Mouse (Mus musculus) regulatory T cell (primary cell): Measurements from ENCODE around the gene Abcc4.

Source experiments
- in situ Hi-C: fragments of 300-600 bp; cut with MboI, MseI; formaldehyde crosslinking; loops from one replicate; pipeline ENCODE4 v1.15.1; 2025; ENCODE audit warnings: high pct_unique_total_duplicates

Gene Abcc4

DNA sequence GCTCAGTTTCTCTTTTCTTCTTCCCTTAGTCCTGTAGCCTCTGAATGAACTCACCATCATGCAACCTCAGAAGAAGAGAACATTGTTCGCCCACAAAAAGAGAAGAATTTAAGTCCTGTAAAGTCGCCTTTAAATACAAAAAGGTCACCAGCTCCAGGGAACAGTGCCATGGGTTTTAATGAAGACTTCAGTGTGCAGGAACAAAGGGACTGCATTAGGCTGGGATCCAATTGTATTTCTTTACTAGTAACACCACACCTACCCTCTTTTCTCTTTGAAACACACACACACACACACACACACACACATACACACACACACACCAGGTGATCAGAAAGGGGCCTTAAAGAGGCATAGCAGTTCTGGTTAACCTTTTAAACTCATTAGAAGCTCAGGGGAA is 195.2 kb downstream of the Abcc4 start:
- in situ Hi-C loops = no loop called here

DNA sequence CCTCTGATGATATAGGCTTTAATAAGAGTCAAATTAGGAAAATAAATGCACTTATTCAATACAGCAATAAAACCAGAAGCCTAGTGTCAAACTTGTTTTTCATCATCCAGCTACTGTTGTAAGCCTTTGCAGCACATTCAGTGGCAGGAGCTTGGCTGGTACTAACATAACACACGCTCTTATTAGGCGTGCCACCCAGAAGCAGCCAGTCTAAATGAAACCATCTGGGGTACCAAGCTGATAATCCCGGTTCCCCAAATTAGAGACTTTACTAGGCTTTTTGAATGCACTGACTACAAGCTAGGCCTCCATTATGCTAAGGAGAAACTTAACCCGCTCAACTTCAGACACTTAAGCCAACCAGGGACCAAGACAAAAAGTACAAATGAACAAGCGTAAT is 195.8 kb downstream of the Abcc4 start:
- in situ Hi-C loops = no loop called here

DNA sequence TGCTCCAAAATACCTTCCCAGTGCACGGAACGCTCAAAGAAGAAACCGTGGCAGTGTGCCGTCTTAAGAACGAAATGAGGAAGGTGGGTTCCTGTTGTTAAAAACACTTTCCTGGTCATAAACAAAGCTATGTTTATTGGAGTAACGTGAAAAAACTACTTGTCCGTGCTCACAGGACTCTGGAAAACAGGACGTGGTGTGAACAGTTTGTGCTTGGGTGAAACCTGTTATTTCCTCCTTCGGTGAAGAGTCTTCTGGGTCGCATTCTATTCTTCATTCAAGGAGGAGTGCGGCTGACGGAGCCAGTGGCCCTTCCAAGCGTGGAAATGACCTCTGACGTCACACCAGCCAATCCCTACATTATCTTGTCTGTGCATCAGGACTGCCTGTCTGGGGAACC is 198.2 kb downstream of the Abcc4 start:
- in situ Hi-C loops = no loop called here

DNA sequence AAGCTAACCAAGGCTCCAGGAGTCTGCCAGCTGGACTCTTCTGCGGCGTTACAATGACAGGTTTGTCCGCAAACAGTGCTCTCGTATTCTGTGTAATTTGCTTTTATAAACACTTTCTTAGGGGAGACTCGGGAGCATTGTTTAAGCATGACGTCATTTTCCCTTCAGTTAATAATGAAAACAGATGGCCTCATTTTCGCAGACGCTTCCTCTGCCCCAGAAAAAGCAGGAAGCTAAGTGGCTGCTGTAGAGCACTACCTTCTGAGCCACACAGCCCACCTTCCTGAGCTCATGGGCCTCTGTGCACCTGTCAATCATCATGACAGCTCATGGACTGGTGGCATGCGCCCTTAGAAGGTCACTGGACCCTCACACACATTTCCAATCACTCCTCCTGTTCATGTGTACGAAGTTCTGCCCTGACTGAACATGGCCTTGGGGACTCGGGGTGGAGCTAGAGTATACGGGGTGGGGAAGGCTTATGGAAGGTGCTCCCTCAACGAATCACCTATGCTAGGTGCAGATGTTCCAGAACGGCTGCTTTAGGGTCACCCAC is 199.3 kb downstream of the Abcc4 start:
- in situ Hi-C loops = no loop called here

DNA sequence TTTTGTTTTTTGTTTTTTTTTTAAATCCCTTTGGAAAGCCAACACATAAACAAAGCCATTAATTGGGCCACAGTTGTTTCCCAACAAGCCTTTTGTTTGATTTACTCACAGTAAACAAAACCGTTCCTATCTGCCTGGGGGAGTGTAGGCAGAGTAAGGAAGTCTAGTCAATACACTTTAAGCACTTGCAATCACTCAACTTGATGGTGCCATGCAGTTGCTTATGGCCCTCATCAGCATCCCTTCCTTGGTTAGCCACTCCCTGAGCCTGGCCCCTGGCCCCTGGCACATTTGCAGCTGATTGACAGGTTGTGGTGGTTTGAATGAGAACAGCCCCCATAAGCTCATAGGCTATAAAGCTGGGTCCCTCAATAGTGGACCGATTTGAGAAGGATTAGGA is 209.3 kb downstream of the Abcc4 start:
- in situ Hi-C loops = no loop called here

DNA sequence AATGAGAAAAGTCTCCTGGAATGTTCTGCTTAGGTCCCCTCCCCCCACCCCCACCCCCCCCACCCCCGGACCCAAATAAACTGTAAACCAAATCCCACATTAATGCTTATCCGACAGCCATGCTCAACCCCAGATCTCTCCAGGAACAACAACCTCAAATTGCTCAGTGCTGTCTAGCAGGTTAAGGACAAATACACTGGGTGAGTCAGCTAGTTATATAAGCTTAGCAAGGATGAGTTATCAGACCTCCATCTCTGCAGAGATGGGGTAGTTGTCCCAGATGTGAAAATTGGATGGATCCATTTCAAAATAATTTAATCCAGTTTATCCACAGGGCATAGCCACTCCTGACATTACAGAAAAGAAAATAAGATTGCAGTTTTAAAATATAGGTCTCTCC is 210.6 kb downstream of the Abcc4 start:
- in situ Hi-C loops = no loop called here

DNA sequence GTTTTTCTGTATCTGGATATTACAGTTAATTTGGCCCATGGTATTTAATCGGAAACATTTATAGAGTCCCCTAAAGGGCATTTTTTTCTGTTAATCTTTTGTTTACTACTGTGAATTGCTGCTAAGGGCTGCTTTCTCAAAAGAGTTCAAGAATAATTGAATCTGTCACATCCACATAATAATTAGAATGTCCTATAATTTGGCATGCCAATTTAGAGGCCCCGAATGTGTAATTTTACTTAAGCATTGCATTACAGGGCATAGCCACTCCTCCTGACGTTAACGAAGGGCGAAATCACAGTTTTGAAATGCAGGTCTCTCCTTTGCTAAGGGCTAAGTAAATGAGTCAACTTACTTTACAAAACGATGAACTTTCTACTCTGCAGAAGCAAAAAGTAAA is 214.3 kb downstream of the Abcc4 start:
- in situ Hi-C loops = no loop called here

DNA sequence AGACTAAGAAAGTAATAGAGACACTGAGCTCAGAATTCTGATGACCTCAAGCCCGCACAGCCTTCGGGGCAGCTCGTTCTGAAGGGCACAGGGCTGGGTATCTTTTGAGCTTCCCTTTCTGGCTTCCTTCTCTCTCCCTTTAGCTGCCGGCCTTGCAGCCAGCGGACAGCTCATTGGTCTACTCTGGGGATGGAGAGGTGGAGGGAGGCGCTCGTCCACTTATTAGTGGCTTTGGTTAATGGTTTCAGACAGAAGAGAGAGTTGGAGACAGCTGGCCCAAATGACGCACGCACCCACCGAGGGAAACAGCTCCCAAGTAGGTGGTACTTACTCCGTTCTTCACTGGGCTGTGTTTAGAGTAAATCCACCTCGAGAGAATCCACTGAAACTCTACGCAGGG is 214.7 kb downstream of the Abcc4 start:
- in situ Hi-C loops = no loop called here

DNA sequence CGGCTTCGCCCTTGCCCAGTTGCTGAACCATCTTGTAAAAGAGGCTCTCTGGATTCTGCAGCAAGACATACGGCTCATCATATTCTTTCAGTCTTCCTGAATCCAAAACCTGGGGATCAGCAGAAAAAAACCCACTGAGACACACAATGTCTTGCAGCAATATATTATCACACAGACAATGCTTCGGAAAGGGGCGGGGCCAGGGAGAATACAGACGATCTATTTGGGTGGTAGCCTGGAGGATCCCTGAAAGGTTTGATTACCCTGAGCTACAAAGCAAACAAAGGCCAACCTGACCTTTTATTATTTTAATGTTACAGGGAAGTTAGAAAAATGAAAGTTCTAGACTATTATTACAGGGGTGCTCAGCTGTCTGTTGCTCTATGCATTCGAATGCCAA is 215.5 kb downstream of the Abcc4 start:
- in situ Hi-C loops = no loop called here

DNA sequence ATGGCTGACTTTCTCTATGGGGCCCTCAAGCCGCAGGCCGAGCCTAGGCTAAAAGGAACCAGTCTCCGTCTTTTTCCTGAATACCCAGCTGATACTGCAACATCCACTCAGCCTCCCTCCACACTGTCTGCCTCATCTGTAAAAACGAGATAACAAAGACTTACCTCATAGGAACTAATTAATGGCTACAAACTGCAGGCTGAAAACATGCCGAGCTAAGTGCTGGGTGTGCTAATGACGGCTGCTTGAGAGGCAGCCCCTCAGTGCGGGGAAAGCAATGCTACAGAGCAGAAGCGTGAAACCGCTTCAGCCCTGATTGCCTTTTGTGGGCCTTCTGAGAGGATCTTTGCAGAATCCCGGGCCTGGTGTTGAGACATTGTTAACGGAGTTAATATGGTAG is 219.7 kb downstream of the Abcc4 start:
- in situ Hi-C loops = no loop called here

DNA sequence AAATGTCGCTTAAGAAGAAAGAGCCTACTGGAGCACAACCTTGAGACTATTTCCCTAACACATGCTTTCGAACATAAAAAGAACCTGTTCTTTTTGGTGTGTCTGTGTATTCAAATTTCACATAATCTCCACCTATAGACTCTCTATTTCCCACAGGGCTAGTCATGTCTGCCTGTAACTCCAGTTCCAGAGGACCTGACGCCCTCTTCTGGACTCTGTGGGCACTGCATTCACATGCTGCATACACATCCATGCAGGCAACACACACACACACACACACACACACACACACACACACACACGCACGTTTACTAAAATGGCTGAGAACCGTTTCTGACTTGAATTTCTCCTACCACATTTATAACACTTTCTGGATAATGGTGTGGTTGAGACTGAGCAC is 220.4 kb downstream of the Abcc4 start:
- in situ Hi-C loops = no loop called here

DNA sequence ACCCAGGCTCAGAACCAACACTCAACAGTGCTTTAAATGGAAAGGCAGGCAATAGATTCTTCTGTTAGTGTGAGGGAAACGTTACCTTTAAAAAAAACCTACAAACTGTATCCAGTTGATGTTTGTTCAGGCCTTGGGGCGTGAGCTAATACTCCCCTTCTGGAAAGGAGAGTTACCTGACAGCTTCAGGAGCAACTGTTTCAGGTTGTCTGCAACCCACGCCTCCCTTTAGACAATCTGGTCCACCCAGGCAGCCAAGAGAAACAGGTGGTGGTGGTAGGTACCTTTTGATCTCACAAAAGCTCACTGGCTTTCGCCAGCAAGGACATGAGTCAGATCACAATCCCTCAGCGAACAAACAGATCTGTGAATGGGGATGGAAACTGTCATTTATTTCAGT is 223.7 kb downstream of the Abcc4 start:
- in situ Hi-C loops = no loop called here

DNA sequence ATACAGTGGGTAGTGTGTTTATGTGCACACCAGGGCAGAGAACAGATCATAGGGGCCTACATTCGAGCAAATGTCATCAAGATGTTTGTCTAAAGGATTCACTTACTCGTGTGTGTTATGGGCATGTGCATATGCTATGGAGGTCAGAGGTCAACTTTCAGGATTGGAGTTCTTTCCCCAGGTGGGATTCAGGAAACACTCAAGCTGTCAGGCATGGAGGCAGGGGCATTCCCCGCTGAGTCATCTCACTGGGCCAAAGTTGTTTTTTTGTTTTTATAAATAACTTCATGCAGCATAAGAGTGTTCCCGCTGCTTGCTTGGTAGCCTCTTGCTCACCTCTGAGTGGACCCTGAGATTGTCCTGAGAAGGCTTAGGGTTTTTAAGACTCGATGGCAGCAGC is 224.2 kb downstream of the Abcc4 start:
- in situ Hi-C loops = no loop called here

DNA sequence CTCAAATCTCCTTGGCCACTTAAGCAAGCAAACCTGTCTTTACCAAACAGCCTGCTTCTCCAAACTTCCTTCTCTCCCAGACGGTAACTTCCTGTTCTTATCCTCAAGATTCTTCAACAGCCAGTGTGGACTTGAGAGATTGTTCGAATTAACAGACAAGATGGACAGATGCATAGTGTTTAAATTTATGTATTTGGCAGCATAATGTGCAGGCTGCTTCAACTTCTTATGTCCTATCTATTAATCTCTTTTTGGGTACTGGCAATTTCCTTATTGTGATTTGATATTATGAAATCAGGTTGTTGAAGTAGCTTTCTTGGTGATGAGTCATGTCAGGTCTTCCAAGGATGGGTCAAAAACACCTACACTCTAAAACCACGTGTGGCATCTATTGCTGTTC is 229.7 kb downstream of the Abcc4 start:
- in situ Hi-C loops = no loop called here

DNA sequence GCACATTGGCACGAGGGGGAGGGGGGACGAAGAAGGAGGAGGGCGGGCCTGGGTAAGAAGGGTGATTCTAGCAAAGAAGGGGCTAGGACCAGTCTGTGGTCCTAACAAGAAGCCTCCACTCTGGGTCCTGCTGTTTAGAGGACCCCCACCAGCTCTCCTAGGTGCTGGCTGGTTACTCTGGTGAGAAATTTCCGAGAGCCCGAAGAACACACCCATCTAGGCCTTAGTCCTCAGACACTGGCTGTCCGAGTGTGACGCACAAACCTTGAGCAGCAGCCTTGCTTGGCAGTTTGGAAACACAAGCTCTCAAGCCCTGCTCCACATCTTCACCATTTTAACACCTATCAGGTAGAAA is 230.9 kb downstream of the Abcc4 start:
- in situ Hi-C loops = no loop called here

DNA sequence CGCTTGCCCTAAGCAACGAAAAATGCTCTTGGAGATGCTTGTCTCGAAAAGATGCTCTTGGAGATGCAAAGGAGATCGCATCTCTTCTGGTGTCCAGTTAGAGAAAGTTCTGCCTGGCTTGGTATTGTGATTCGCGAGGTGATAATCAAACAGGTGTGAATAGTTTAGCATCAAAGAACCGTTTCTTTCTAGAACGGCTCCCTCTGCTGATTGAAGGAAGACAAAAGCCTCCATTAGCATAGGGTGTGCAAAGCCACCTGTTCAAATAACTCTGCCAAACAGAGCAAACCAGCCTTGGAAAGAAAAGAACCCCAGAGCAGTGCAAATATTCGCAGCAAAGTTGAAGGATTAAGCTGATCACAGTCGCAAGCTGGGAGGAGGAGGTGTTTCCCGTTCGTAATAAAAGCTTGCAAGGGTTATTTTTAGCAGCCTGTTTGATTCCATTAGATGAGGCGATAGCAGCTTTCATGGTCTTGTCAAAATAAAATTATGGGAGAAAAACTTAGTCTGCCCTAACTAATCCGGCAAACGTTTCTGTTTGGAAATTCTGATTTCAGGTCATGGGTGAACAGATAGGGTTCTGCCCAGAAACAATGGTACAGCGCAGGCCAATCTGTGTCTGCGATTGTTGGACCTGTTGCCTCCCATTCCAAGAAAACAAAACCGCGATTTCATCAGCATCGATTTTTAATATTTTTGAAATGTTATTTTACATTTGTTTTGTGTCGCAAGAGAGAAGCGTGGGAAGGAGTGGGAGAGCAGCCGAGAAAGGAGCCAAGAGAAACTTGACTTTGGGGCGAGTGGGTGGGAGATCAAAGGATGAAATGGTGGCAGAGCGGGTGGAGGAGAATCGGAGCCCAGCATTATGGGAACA is 231.6 kb downstream of the Abcc4 start:
- in situ Hi-C loops = no loop called here

DNA sequence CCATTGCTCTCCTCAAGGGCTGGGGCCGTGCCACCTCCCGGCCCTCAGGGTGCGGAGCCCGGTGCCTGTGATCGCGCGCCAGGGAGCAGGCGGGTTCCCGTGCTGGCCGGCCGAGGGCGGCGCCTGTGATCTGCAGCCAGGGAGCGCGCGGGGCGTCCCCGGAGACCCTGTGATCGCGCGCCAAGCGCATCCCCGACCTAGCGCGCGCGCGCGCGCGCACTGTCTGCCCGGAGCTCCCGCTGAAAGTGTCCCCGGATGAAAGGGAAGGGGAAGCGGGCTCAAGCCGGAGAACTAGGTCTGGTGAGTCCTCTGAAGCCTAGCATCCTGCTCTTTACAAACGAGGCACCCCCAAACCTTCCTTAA is 232.2 kb downstream of the Abcc4 start:
- in situ Hi-C loops = no loop called here

DNA sequence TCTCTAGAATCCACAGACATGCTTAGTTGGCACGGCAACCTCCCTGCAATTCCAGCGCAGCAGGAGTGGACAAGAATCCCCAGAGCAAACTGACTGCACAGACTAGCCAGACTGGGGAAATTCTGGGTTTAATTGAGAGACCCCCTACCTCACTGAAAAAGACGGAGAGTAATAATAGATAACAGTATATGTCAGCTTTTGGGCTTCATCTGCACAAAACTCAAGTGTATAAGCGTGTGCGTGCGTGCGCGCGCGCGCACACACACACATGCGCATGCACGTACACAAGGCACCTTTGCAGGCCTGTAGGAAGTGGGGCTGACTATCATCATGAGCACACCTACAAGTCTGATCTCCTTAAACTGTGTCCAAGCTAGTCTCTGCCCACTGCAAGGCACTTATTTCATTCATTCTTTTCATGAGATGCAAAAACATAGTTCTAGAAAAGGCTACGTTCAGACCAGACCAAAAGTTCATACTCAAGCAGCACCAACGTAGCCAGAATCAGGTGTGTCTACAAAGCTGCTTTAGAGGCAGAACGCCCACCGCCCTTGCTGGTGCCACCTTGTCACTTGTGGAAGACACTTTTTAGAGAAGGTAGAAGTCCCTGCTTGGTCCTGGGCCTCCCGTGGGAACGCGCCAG is 232.7 kb downstream of the Abcc4 start:
- in situ Hi-C loops = no loop called here

DNA sequence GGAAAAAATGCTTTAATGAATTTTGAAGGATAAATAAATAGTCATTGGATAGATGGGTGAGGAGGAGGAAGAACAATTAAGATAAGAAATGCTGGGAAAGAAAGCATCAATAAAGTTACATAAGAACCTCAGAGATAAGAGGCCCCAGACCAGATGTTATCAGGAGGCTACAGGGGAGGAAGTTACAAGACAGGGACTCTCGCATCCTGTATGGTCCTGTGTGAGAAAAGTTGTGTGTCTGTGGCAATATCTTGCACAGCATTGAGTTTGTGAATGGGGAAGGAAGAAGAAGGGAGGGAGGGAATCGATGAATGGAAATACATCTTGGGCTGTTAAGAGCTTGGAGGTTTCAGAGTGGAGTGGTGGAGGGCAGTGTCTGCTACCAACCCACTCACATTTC is 240.7 kb downstream of the Abcc4 start:
- in situ Hi-C loops = no loop called here

DNA sequence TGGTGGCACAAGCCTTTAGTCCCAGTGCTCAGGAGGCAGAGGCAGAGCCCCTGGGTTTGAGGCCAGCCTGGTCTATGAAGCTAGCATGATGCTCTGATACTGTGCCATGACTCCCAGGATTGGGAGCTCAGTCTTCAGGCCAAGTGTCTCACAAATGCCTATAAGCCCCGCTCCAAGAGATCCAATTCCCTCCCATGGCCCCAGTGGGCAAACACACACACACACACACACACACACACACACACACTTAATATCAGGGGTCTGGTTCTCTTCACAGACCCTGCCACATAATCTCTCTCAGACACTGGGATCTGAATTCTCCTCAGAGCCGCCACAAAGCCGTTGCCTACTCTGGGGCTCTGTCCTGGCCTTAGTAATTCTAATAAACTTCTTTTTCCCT is 241.6 kb downstream of the Abcc4 start:
- in situ Hi-C loops = no loop called here

DNA sequence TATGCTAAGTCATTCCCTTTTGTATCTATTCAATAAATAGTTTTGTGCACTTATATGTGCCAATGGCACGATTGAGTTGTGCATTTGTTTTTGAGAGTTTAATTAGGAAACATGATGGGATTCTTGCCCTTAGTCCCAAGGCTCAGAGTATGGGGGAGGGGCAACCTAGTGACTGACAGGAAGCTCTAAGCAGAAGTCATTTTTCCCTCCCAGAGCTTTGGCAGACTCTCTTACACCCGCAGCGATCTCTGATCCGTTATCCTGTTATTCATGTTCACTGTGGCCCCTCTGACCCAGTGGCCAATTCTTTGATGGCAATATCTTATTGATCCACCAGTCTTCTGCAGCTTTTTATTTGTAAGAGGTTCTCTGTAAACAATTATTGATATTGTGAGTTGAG is 253.4 kb downstream of the Abcc4 start:
- in situ Hi-C loops = no loop called here

DNA sequence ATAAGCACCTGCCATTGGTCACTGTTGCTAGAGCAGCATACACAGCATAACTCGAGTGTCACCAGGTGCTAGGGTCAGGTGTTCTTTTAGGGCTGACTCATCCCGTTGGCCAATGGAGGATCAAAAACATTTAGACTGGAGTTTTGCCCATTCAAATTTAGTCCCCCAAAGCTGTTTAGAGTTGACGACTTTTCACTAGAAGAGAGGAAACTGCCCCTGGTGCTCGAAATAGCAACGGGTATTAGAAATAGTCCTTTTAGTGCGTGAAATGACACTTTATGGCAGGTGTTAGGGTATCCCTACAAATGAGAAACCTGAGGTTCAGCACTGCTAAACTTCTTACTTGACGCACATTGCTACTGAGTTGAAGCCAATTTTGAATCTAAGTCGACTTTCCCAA is 265.9 kb downstream of the Abcc4 start:
- in situ Hi-C loops = no loop called here

DNA sequence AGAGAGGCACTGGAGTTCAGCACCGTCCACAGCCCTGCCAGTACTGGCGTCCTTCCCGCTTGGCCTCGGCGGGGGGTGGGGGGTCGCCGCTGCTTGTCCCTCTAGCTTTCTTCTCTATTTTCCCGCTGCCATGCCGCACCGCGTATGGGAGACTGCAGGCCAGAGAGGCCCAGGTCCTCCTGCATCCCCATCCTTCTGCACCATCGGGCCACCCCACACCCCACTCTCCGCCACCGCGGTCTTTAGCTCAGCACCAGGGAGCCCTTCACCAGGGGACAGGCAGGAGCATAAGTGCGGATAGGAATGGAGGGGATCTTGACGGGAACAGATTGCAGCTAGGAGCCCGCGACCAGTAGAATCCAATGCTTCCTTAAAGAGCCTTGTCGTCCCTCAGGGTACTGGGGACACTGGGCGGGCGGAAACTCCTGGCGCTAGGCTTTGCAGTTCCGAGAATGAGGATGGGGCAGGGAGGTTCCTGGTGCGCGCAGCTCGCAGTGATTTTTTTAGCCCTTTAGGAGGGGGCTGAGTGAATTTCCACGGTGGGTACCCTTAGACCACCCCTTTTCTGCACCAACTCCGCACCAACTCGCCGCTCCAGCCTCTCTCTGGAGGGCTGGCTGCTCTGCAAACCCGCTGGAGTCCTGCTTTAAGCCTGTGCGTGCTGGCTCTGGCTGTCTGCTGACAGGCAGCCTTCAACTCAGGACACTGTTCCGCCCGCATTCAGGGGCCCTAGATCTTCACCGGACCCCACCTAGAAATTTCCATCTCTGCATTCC is 268.7 kb downstream of the Abcc4 start:
- in situ Hi-C loops = no loop called here
